Mouse (Mus musculus) yolk sac, embryonic 10.5 days (tissue): ENCODE data around the gene Asf1b.
"Not testable (repeated sequence)": the region's sequence is repeated elsewhere in the genome, so short reads cannot be mapped to it uniquely, and the experiment has no call there.

ENCODE experiments used
- DNase-seq: peaks from one replicate; pipeline ENCODE4 v3.0.0-alpha.2; 2017; ENCODE audit warnings: low spot score

Gene Asf1b

GRCm38 (mm10) chr8:83964015-83964765, 8.9 kb downstream of the Asf1b start:
- DNase-seq = no peak

GRCm38 (mm10) chr8:83967701-83968100, 12.4 kb downstream of the Asf1b start:
- no peak for DNase-seq

DNA sequence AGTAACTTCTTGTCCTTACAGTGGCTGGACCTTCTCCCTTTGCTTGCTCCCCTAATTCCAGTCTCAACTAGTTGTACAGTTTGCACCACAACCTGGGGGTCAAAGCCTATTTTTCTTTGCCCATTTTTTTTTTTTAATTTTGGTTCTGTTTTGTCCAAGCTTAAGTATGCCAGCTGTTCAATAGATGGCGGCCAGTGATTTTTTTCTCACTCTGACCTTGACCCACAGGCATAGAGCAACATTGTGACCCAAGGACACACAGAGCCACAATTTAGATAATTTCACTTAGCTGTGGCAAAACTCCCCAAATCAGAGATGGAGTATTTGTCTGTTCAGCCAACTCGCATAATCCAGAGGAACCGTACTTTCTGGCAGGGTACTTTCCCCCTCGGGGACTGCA, 15.8 kb downstream of the Asf1b start:
- DNase-seq = no peak

DNA sequence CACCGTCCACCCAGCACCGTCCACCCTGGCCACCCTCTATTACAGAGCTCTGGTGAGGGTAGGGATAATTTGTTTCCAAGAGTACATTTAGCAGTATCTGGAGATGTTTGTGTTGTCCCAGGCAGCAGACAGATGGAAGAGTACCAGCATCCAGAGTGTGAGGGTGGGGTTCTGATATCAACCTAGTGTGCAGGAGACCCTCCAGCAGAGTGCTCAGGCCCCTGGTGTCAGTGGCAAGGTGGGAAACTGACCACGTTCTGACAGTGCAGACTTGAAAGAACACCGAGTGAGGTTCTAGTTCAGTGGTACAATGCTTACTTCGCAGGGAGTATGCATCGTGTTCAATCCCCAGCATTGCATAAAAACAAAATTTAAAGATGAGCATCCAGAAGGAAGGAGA, 16.4 kb downstream of the Asf1b start:
- no peak for DNase-seq

- peak; percentile 99 for DNase-seq
Observed at GRCm38 (mm10) chr8:83972150-83973120, 17.1 kb downstream of the Asf1b start, which contains the start of gene Prkaca. Gene Prkaca, plus strand, starts transcription at chr8:83972993.

- peak; percentile 24 for DNase-seq
Observed at GRCm38 (mm10) chr8:83973161-83974031, 18.1 kb downstream of the Asf1b start.

DNA sequence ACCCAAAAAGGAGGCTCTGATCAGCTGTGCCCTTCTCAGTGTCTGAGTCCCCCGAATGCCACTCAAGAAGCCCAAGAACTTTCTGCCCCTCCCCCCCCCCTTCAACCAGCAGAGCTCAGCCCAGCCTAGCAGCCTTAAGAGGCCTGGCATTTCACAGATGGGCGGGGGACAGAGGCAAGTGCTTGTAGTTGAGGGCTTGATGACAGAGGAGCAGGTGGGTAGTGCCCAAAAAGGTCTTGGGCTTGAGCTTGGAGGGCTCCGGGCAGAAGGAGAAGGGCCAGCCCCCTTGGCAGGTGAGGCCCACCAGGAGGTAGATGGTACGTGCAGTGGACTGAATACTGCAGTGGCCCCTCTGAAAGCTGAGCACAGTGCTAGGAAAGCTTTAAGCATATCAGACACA, 19.2 kb downstream of the Asf1b start:
- no peak for DNase-seq

DNA sequence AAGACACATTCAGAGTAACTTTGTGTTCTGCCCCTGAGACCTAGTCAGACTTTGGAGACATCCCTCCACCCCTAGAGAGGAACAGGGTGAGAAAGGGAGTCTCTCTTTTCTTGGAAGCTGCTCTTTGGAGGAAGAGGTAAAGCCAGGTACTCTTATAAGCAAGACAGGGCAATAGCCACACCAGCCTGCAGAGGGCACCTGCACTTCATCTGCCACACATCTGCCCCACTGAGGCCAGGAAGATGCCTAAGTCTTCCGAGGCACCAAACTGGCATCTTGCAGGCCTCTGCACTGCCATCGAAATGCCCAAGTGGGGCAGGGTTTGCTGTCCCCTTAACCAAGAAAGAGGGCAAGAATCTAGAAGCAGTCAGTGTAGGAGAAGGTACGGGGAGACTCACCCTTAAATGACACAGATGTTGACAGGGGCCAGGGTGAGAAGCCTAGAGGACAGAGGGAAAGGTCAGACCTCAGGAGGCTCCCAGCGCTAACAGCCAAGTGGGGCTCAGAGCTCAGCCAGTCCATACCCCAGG, 20.9 kb downstream of the Asf1b start:
- no peak for DNase-seq

- no peak for DNase-seq
Observed at GRCm38 (mm10) chr8:83976779-83977350, 21.6 kb downstream of the Asf1b start.

DNA sequence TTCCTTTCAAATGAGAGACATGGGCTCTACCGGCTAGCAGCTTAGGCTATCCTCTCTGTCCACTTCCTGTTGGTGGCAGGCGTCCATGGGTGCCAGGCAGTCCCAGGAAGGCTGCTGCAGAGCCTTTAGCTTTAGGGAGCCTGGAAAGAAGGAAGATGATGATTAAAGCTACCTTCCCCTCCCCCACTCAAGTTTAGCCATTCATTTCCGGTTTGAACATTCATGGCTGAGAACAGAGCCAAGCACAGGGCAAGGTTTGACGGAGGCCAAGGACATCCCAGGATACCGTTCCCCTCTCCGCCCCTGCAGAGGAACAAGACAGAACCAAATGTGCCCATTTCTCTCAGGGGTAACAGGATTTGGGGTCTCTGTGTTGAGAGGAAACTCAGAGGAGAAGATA, 22.3 kb downstream of the Asf1b start:
- no peak for DNase-seq

GRCm38 (mm10) chr8:83978200-83978599, 22.9 kb downstream of the Asf1b start:
- DNase-seq = no peak

GRCm38 (mm10) chr8:83980250-83980649, 24.9 kb downstream of the Asf1b start:
- DNase-seq = no peak

- no peak for DNase-seq
Observed at GRCm38 (mm10) chr8:83980845-83981244, 25.5 kb downstream of the Asf1b start.

DNA sequence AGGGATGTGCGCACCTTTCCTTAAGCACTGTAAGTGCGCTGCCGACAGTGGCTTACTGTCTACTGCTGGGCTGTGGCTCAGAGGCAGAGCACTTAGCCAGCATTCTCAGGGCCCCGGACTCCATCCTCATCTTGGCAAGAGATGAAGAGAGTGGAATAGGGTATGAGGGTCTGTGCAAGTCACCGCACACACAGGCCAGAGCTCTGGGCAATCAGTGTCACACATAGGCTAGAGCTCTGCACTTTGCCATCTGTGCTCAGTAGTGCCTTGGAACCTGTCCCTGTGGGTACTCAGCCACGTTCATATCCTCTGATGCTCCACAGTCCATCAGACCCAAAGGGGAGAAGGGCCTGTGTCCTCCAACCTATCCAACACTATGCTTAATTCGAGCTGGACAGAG, 26.2 kb downstream of the Asf1b start:
- no peak for DNase-seq

GRCm38 (mm10) chr8:83982449-83982848, 27.1 kb downstream of the Asf1b start:
- no peak for DNase-seq

GRCm38 (mm10) chr8:83983222-83983621, 27.9 kb downstream of the Asf1b start:
- DNase-seq = not testable (repeated sequence)

DNA sequence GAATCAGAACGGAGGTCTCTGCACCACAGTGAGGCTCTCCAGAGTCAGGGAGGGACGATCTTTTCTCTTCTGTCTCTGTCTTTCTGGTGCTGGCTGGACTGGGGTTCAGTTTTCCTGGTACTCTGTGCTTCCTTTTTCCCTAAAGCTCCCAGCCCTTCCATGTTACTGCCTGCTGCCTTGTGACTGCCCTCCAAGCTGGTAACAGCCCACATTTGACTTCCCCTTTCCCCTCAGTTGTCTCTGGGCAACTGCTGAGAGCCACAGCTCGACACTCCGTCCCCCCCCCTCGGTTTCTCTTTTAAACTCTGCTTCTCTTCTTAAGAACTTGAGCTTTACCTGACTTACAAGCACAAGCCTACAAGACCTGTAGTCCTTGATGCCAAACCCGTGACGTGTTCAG, 33.9 kb downstream of the Asf1b start:
- no peak for DNase-seq

DNA sequence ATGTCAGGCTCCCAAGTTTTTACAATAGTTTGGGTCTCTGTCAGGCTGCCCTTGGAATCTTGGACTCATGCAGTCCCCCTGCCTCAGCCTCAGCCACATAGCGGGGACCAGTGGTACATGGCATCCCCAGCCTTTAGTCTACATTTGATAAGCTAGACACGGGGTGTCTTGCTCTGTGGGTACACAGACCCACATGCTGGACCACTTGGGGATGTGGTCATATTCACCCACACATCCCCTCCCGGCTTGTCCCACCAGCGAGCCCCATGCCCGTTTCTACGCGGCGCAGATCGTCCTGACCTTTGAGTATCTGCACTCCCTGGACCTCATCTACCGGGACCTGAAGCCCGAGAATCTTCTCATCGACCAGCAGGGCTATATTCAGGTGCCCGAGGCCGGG, 34.9 kb downstream of the Asf1b start:
- no peak for DNase-seq

- DNase-seq = no peak
Observed at GRCm38 (mm10) chr8:83992488-83992887, 37.2 kb downstream of the Asf1b start.

- no peak for DNase-seq
Observed at GRCm38 (mm10) chr8:83994030-83994429, 38.7 kb downstream of the Asf1b start.

DNA sequence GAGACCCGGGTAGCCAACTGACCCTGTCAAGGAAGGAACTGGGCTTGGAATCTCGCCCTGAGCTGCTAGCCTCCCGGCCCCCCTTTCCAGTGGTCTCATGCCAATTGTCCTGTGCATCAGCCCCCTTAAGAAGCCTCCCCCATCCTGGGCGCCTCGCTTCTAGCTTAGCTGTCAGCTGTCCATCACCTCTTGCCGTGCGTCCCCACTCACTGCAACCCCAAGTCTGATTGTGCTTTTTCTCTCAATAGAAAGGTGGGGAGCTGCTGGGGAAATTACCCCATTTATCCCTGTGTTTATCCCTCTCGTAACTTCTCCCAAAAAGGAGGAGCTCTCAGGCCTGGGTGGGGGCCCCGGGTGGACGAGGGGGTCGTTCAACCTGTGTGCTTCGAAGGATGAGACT, 40.7 kb downstream of the Asf1b start:
- DNase-seq = no peak
